Comparison of ENCODE assay signal across 25 mouse cellular contexts in the genomic region with DNA sequence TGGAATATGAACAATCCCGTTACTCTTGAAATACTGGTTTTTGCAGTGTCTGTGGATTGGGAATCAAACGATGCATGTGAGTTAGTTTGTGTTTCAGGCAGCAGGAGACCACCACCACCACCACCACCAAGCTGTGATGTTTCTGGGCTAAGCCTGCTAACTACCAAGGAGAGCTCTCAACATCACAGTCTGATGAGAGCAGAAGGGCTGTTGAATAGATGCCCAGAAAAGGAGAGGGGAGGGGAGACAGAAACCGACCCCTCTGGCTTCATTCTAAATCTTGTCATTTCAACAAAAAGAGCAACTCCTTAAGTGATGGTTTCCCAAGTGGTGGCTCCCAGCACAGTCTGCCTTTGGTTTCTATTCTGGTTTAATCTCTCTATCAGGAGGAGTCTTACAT. TPM values are rescaled to one million over a fixed set of nuclear protein-coding genes. Genes with fewer than 3 reads are reported as not detected.
DNase-seq lines count a peak whose midpoint lies in the region; ATAC-seq and TF ChIP-seq lines count a peak whose summit lies in the region.
"Had no signal": no experiment of that assay in that cellular context is flagged by ENCODE, and none has a peak within 500 bp of the region (broad histone marks: within the 10 kb centered on the region; RNA-seq: fewer than 3 reads in every experiment).

No protein-coding gene starts in this region.

- H3K9ac ChIP-seq in limb, embryonic 15.5 days = no peak overlapping the region
- no peak overlapping the region for H3K9ac ChIP-seq in forebrain, postnatal 0 days
- H3K9ac ChIP-seq: embryonic facial prominence, embryonic 13.5 days; kidney, embryonic 15.5 days; liver, embryonic 12.5 days; lung, embryonic 15.5 days had no signal

- DNase-seq in heart, adult 11 months = peak; percentile 59
- no peak for DNase-seq in heart, postnatal 36 days
- no peak for DNase-seq in limb, embryonic 10.5 days (ENCODE audit: low spot score)
- DNase-seq in brain, embryonic 18.5 days (ENCODE audit: low read depth, low spot score) = peak; percentile 64
- DNase-seq in forebrain, postnatal 0 days = peak; percentile 79
- DNase-seq in embryo, embryonic 11 days = no peak
- no peak for DNase-seq in adrenal gland, postnatal 4 days (ENCODE audit: low spot score in 2 of 2)
- DNase-seq: cerebellum, adult 11-12 months; gastrocnemius, postnatal 25 days; layer of hippocampus, postnatal 36 days; retina, postnatal 1 day; thymus, adult 2 months had no signal

- H3K36me3 ChIP-seq in limb, embryonic 15.5 days = no peaks in the 10 kb centered on the region
- no peaks in the 10 kb centered on the region for H3K36me3 ChIP-seq in limb, embryonic 10.5 days
- H3K36me3 ChIP-seq in forebrain, postnatal 0 days (ENCODE audit: insufficient read depth) = no peaks in the 10 kb centered on the region
- H3K36me3 ChIP-seq: embryonic facial prominence, embryonic 13.5 days; kidney, embryonic 15.5 days; liver, embryonic 12.5 days; lung, embryonic 15.5 days had no signal

- no peak for TF ChIP-seq CTCF in forebrain, postnatal 0 days (IDR thresholded peaks at IDR 0.05; ENCODE audit: low read depth)

- no peak overlapping the region for H3K4me3 ChIP-seq in limb, embryonic 15.5 days
- H3K4me3 ChIP-seq in limb, embryonic 10.5 days = no peak overlapping the region
- no peak overlapping the region for H3K4me3 ChIP-seq in forebrain, postnatal 0 days (ENCODE audit: low read depth, low read length)
- H3K4me3 ChIP-seq: embryonic facial prominence, embryonic 13.5 days; kidney, embryonic 15.5 days; liver, embryonic 12.5 days; lung, embryonic 15.5 days had no signal

- H3K27me3 ChIP-seq in limb, embryonic 15.5 days = no peaks in the 10 kb centered on the region
- no peaks in the 10 kb centered on the region for H3K27me3 ChIP-seq in limb, embryonic 10.5 days (ENCODE audit: low read depth, poor library complexity, severe bottlenecking)
- no peaks in the 10 kb centered on the region for H3K27me3 ChIP-seq in forebrain, postnatal 0 days (ENCODE audit: insufficient read depth, low read length)
- H3K27me3 ChIP-seq: embryonic facial prominence, embryonic 13.5 days; kidney, embryonic 15.5 days; liver, embryonic 12.5 days; lung, embryonic 15.5 days had no signal

- 43% methylated on average over 3 of the region's 3 CpGs for WGBS in limb, embryonic 15.5 days
- 78% methylated on average over 3 of the region's 3 CpGs for WGBS in limb, embryonic 10.5 days
- 32% methylated on average over 3 of the region's 3 CpGs for WGBS in forebrain, postnatal 0 days

- H3K9me3 ChIP-seq in limb, embryonic 15.5 days = no peaks in the 10 kb centered on the region
- H3K9me3 ChIP-seq in limb, embryonic 10.5 days (replicated peaks) = no peaks in the 10 kb centered on the region
- H3K9me3 ChIP-seq in forebrain, postnatal 0 days (ENCODE audit: low read length) = no peaks in the 10 kb centered on the region
- H3K9me3 ChIP-seq: liver, embryonic 12.5 days; lung, embryonic 15.5 days had no signal

- H3K27ac ChIP-seq in limb, embryonic 15.5 days = peak overlapping the region; percentile 2; the same call in 1 of the 2 replicates
- H3K27ac ChIP-seq in limb, embryonic 10.5 days = no peak overlapping the region
- no peak overlapping the region for H3K27ac ChIP-seq in forebrain, postnatal 0 days (ENCODE audit: low read depth, low read length)
- H3K27ac ChIP-seq: embryonic facial prominence, embryonic 13.5 days; kidney, embryonic 15.5 days; liver, embryonic 12.5 days; lung, embryonic 15.5 days had no signal

- no peak overlapping the region for H3K4me2 ChIP-seq in limb, embryonic 15.5 days
- no peak overlapping the region for H3K4me2 ChIP-seq in forebrain, postnatal 0 days (ENCODE audit: low read depth)
- H3K4me2 ChIP-seq: embryonic facial prominence, embryonic 13.5 days; kidney, embryonic 15.5 days; liver, embryonic 12.5 days; lung, embryonic 15.5 days had no signal

- ATAC-seq in limb, embryonic 15.5 days (ENCODE audit: insufficient number of reproducible peaks, low FRiP score, low TSS enrichment, low read depth) = no peak
- ATAC-seq in forebrain, postnatal 0 days = peak; percentile 91
- ATAC-seq: inflammation-experienced regulatory T-cells, adult 6 months; liver, embryonic 12.5 days had no signal

- intact Hi-C loops in heart, postnatal 36 days (cut with DNase I) = no loop called here

- H3K4me1 ChIP-seq in limb, embryonic 15.5 days = 0 out of 2 replicates have a peak, but pooled peaks cover 11% of the 10 kb centered on the region
- H3K4me1 ChIP-seq in limb, embryonic 10.5 days = peaks cover 6% of the 10 kb centered on the region; the same call in 1 of the 2 replicates
- peaks cover 3% of the 10 kb centered on the region; the same call in 1 of the 2 replicates for H3K4me1 ChIP-seq in forebrain, postnatal 0 days (ENCODE audit: insufficient read depth)
- H3K4me1 ChIP-seq: kidney, embryonic 15.5 days; liver, embryonic 12.5 days; lung, embryonic 15.5 days had no signal

RNA-seq across cellular contexts. Expression of gene Nipal1, which starts 50.7 kb away (rescaled TPM):
- not detected for total RNA-seq in heart, postnatal 36 days (2021)
- 24.8 and 27.7 TPM in 2 replicates for polyA plus RNA-seq in limb, embryonic 15.5 days (2015; fragmentation: Nextera tagmentation; extraction: Ambion mirVana)
- 0.76 TPM in 1 of 2 replicates, not detected in the other for polyA plus RNA-seq in limb, embryonic 10.5 days (2016; fragmentation: Nextera tagmentation; extraction: Ambion mirVana)
- 0.05 and 0.08 TPM in 2 replicates for total RNA-seq in forebrain, postnatal 0 days (2014; rRNA removed)
- polyA plus RNA-seq in forebrain, postnatal 0 days (2015; fragmentation: Nextera tagmentation; extraction: Ambion mirVana) = 0.38 and 0.44 TPM in 2 replicates
- 1 to 10 TPM; 3.9 to 6.7 TPM for total RNA-seq in adrenal gland, postnatal 4 days (2021)
- total RNA-seq: gastrocnemius, postnatal 25 days; layer of hippocampus, postnatal 36 days; left cerebral cortex, postnatal 36 days had no signal
- polyA plus RNA-seq: heart, postnatal 0 days had no signal

RNA-seq across cellular contexts. Expression of gene Txk, which starts 54.2 kb away (rescaled TPM):
- total RNA-seq in heart, postnatal 36 days (2021) = under 1 TPM in 1 of 2 experiments, not detected in 1; 0.11 TPM
- polyA plus RNA-seq in limb, embryonic 15.5 days (2015; fragmentation: Nextera tagmentation; extraction: Ambion mirVana) = 0.20 and 0.30 TPM in 2 replicates
- polyA plus RNA-seq in limb, embryonic 10.5 days (2016; fragmentation: Nextera tagmentation; extraction: Ambion mirVana) = not detected in 2 replicates
- total RNA-seq in forebrain, postnatal 0 days (2014; rRNA removed) = not detected in 2 replicates
- 0.06 and 0.13 TPM in 2 replicates for polyA plus RNA-seq in forebrain, postnatal 0 days (2015; fragmentation: Nextera tagmentation; extraction: Ambion mirVana)
- under 1 TPM; 0.25 TPM for total RNA-seq in adrenal gland, postnatal 4 days (2021)
- polyA plus RNA-seq: heart, postnatal 0 days had no signal

RNA-seq across cellular contexts. Expression of gene Cnga1, which starts 54.3 kb away (rescaled TPM):
- total RNA-seq in heart, postnatal 36 days (2021) = not detected
- polyA plus RNA-seq in limb, embryonic 15.5 days (2015; fragmentation: Nextera tagmentation; extraction: Ambion mirVana) = not detected in 2 replicates
- polyA plus RNA-seq in limb, embryonic 10.5 days (2016; fragmentation: Nextera tagmentation; extraction: Ambion mirVana) = not detected in 2 replicates
- total RNA-seq in forebrain, postnatal 0 days (2014; rRNA removed) = not detected in 2 replicates
- polyA plus RNA-seq in forebrain, postnatal 0 days (2015; fragmentation: Nextera tagmentation; extraction: Ambion mirVana) = not detected in 2 replicates
- total RNA-seq in adrenal gland, postnatal 4 days (2021) = not detected
- total RNA-seq: common myeloid progenitor, adult 5-6 weeks; ES-E14; gastrocnemius, postnatal 25 days; layer of hippocampus, postnatal 36 days; left cerebral cortex, postnatal 36 days had no signal
- polyA plus RNA-seq: embryonic facial prominence, embryonic 13.5 days; frontal cortex, adult 2 months; heart, postnatal 0 days; kidney, embryonic 15.5 days; large intestine, adult 2 months; liver, embryonic 12.5 days; urinary bladder, adult 2 months had no signal

Comparison
In these comparisons a context has a peak if more than half of its experiments do, and no peak if none do; other contexts are left out.
1. DNase-seq: peak in heart, adult 11 months (single experiment), brain, embryonic 18.5 days (single experiment) and forebrain, postnatal 0 days (single experiment); none in heart, postnatal 36 days (0 of 2), limb, embryonic 10.5 days (single experiment), embryo, embryonic 11 days (single experiment) and adrenal gland, postnatal 4 days (0 of 2).